Mouse (Mus musculus) myocyte (in vitro differentiated cells): Measurements from ENCODE around the gene Prdm11. TPM values are rescaled to one million over a fixed set of nuclear protein-coding genes. Genes with fewer than 3 reads are reported as not detected.

ENCODE experiments used
- H3K27me3 ChIP-seq: one replicate; pipeline ENCODE4 v1.6.1; 2011; ENCODE audit not compliant: control insufficient read depth, insufficient read depth, insufficient read length
- H3K36me3 ChIP-seq: one replicate; pipeline ENCODE4 v1.6.1; 2011; ENCODE audit not compliant: control insufficient read depth, insufficient read depth
- H3K4me2 ChIP-seq: one replicate; pipeline ENCODE4 v1.6.1; 2011; ENCODE audit warnings: low read depth, control low read depth
- H3K4me3 ChIP-seq: one replicate; pipeline ENCODE4 v1.5.1; 2011; ENCODE audit warnings: mild to moderate bottlenecking, control low read depth, moderate library complexity
- H3K79me2 ChIP-seq: one replicate; pipeline ENCODE4 v1.6.1; 2011; ENCODE audit not compliant: control insufficient read depth, insufficient read depth
- H3ac ChIP-seq: one replicate; pipeline ENCODE4 v1.6.1; 2011; ENCODE audit not compliant: control insufficient read depth, insufficient read length
- CEBPB ChIP-seq: IDR thresholded peaks from 2 replicates; pipeline ENCODE4 v1.6.1; 2011; ENCODE audit warnings: mild to moderate bottlenecking, moderate library complexity; ENCODE audit not compliant: poor library complexity, insufficient read depth, severe bottlenecking
- E2F4 ChIP-seq: IDR thresholded peaks from one replicate; pipeline ENCODE4 v1.6.1; 2011; ENCODE audit warnings: mild to moderate bottlenecking, control low read depth, moderate library complexity; ENCODE audit not compliant: insufficient read depth
- MAX ChIP-seq: IDR thresholded peaks from one replicate; pipeline ENCODE4 v1.6.1; 2011; ENCODE audit warnings: low read depth, mild to moderate bottlenecking, control low read depth
- MYOD1 ChIP-seq, 3 experiments: IDR thresholded peaks; one replicate each; pipeline ENCODE4 v1.6.1; 2011; ENCODE audit warnings: control low read depth in 2 of 3, low read depth in 2 of 3, mild to moderate bottlenecking in 2 of 3, moderate library complexity in 1 of 3; ENCODE audit not compliant: insufficient read length in 2 of 3, control insufficient read depth in 1 of 3
- MYOG ChIP-seq, 3 experiments: IDR thresholded peaks; one replicate each; pipeline ENCODE4 v1.6.1; 2011; ENCODE audit warnings: control low read depth in 2 of 3, low read depth in 2 of 3, mild to moderate bottlenecking in 2 of 3; ENCODE audit not compliant: insufficient read length in 2 of 3, control insufficient read depth in 1 of 3, insufficient read depth in 1 of 3
- POLR2A ChIP-seq: IDR thresholded peaks from one replicate; pipeline ENCODE4 v1.6.1; 2011; ENCODE audit warnings: low read depth, mild to moderate bottlenecking, control low read depth, moderate library complexity; ENCODE audit not compliant: insufficient read length
- POLR2AphosphoS2 ChIP-seq: IDR thresholded peaks from one replicate; pipeline ENCODE4 v1.6.1; 2011; ENCODE audit warnings: low read depth, control low read depth; ENCODE audit not compliant: insufficient read length
- REST ChIP-seq: IDR thresholded peaks from one replicate; pipeline ENCODE4 v1.6.1; 2011; ENCODE audit warnings: mild to moderate bottlenecking, control low read depth, moderate library complexity; ENCODE audit not compliant: insufficient read depth, insufficient read length
- SRF ChIP-seq: IDR thresholded peaks from one replicate; pipeline ENCODE4 v1.6.1; 2011; ENCODE audit warnings: low read depth; ENCODE audit not compliant: control insufficient read depth, insufficient read length
- TCF12 ChIP-seq: IDR thresholded peaks from one replicate; pipeline ENCODE4 v1.6.1; 2011; ENCODE audit warnings: mild to moderate bottlenecking, control low read depth; ENCODE audit not compliant: poor library complexity, insufficient read depth, severe bottlenecking
- TCF3 ChIP-seq: IDR thresholded peaks from one replicate; pipeline ENCODE4 v1.6.1; 2011; ENCODE audit warnings: low read depth, control low read depth; ENCODE audit not compliant: insufficient read length
- USF1 ChIP-seq: IDR thresholded peaks from one replicate; pipeline ENCODE4 v1.6.1; 2011; ENCODE audit warnings: low read depth, mild to moderate bottlenecking, control low read depth, moderate library complexity
- polyA plus RNA-seq: library from polyadenylated mRNA; unstranded; fragments of >200 nt; fragmentation: generic; extraction: Trizol; gene quantifications from one replicate; pipeline ENCODE4 v1.2.1, GENCODE M21; 2012; ENCODE audit warnings: missing spikeins

Gene Prdm11
- polyA plus RNA-seq, 1 experiment: 0.78 TPM

DNA sequence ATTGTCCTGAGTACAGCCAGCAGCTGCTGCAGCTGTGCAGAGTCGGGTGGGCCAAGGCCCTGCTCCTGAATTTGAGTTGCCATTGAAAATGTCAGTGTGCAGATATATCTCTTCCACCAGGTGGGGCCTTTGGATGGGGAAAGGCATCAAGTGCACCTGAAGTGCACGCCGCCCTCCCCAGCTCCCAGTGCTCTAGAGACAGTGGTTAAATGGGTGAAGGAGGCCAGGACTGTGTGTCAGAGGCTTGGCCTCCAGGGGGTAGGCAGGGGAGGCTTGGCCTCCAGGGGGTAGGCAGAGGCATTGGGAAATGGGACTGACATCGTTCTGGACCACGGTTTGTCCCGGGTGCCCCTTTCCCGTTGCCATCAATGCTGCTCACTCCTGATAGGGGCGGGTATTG is 79.7 kb downstream of the Prdm11 start:
- Histone ChIP-seq H3ac (no peak overlapping the region), H3K36me3 (no peaks in the 10 kb centered on the region), H3K79me2 (no peaks in the 10 kb centered on the region), H3K27me3 (no peaks in the 10 kb centered on the region), H3K4me2 (no peak overlapping the region), H3K4me3 (no peak overlapping the region)
- TF ChIP-seq TCF3 (no peak), TCF12 (no peak), SRF (no peak), MAX (no peak), POLR2A (no peak), REST (no peak), CEBPB (no peak), E2F4 (no peak), MYOG (IDR thresholded peaks at IDR 0.05; ENCODE audit: control insufficient read depth in 1 of 3, insufficient read depth in 1 of 3, insufficient read length in 2 of 3, low read depth in 2 of 3) (no peak), POLR2AphosphoS2 (no peak)

DNA sequence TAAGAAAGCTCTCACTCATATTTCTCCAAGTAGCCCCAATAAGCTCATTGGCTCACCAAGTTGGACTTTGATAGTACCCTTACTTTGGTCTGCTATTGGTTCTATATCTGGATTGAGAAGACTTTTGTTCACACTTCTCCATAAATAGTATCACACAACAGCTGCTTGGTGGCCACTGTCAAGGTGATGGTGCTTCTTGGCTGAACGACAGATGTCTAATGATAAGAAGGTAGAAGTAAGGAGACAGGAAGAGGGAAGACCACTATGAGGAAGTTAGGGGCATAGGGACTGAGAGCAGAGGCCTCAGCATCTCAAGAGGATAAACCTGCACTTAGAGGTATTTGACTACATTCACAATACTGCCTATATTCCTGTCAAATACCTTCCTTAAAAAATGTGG is 81.6 kb downstream of the Prdm11 start:
- TF ChIP-seq POLR2AphosphoS2 (no peak), POLR2A (no peak), MAX (no peak), CEBPB (no peak)
- no peak overlapping the region for H3K4me2 ChIP-seq

DNA sequence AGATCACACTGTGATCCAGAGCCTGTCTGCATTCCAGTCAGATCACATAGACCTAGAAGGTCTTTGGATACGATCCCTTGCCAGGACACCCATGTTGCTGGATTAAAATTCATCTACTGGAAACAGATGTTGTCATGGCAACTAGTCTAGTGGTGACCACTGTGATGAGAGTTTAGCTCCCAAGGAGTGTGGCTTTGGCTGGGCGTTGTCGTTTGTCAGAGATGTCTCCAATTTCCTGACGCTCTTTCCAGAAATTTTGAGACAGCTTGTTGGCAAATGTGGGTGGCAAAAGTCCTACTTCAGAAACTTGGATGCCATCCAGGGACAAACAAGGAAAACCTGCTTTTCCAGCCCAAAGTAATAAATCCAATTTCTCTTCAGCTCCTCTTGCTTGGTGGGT is 87.3 kb downstream of the Prdm11 start:
- no peaks in the 10 kb centered on the region for H3K36me3 ChIP-seq
- H3ac ChIP-seq: no peak overlapping the region
- H3K4me3 ChIP-seq: no peak overlapping the region
- H3K27me3 ChIP-seq: no peaks in the 10 kb centered on the region
- TF ChIP-seq E2F4 (no peak), POLR2A (no peak), SRF (no peak), TCF3 (no peak), TCF12 (no peak), POLR2AphosphoS2 (no peak), USF1 (no peak), MAX (no peak), MYOD1 (IDR thresholded peaks at IDR 0.05; ENCODE audit: control insufficient read depth in 1 of 3, insufficient read length in 2 of 3, low read depth in 2 of 3) (no peak), MYOG (IDR thresholded peaks at IDR 0.05; ENCODE audit: control insufficient read depth in 1 of 3, insufficient read depth in 1 of 3, insufficient read length in 2 of 3, low read depth in 2 of 3) (no peak)
- H3K79me2 ChIP-seq: no peaks in the 10 kb centered on the region
- H3K4me2 ChIP-seq: no peak overlapping the region

More for the DNA sequence above, 81.6 kb downstream of the Prdm11 start:
- Histone ChIP-seq H3ac (no peak overlapping the region), H3K4me3 (no peak overlapping the region), H3K27me3 (no peaks in the 10 kb centered on the region), H3K79me2 (no peaks in the 10 kb centered on the region), H3K36me3 (no peaks in the 10 kb centered on the region)

DNA sequence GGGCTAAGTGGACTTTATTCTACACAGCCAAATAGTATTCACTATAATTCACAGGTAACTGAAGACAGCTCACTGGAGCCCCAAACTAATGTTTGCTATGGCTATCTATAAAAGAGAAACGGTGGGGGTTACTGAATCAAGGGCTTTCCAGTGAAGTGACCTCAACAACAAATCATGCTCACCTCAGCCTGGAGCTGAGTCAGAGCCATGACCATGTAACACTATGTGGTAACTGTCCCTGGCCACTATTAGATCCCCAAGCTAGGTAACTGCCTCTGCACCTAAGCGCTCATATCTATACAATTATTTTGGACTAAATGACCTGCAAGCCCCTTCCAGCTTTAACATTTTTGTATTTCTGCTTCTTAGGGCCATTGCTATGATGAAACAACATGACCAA is 89.0 kb downstream of the Prdm11 start:
- TF ChIP-seq MYOD1 (IDR thresholded peaks at IDR 0.05; ENCODE audit: control insufficient read depth in 1 of 3, insufficient read length in 2 of 3, low read depth in 2 of 3) (no peak), POLR2AphosphoS2 (no peak)
- Histone ChIP-seq H3K36me3 (peaks cover 4% of the 10 kb centered on the region), H3K79me2 (no peaks in the 10 kb centered on the region), H3ac (no peak overlapping the region), H3K4me3 (no peak overlapping the region), H3K4me2 (no peak overlapping the region), H3K27me3 (no peaks in the 10 kb centered on the region)

DNA sequence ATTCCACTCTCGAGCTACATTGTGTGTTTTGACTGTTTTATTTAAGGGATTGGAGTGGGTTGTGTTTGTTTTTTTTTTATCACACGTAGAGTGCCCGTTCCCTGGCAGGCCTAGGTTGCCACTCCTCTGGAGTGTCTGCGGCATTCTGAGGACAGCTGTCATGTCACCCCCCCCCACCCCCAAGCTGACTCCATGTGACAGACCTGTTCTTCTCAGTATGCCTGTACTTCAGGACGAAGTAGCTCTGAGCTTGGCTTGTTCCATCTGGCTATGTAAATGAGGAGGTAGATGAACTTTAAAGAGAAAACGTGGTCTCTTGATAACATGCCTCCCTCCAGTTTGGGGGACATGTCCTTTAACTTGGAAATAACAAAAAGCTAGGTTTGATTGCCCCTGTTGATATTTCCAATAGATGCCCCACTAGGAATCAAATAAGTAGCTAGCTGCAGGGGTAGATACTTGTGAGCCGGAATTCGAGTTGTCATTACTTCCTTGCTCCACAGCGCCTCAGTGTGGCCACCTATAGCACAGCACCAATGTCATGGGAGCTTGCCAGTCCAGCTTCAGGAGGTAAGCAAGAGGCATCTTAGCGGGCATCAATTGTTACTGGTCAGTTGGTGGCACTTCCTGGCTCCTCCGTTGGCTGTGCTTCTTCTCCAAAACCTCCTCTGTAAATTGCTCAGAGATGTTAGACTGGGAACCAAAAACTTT is 91.4 kb downstream of the Prdm11 start:
- Histone ChIP-seq H3K36me3 (peaks cover 4% of the 10 kb centered on the region), H3ac (no peak overlapping the region), H3K27me3 (no peaks in the 10 kb centered on the region), H3K79me2 (no peaks in the 10 kb centered on the region), H3K4me2 (no peak overlapping the region), H3K4me3 (no peak overlapping the region)
- no peak for TF ChIP-seq MYOD1 (IDR thresholded peaks at IDR 0.05; ENCODE audit: control insufficient read depth in 1 of 3, insufficient read length in 2 of 3, low read depth in 2 of 3)
- TF ChIP-seq REST: no peak
- no peak for TF ChIP-seq CEBPB
- TF ChIP-seq USF1: no peak
- TF ChIP-seq MAX: no peak

DNA sequence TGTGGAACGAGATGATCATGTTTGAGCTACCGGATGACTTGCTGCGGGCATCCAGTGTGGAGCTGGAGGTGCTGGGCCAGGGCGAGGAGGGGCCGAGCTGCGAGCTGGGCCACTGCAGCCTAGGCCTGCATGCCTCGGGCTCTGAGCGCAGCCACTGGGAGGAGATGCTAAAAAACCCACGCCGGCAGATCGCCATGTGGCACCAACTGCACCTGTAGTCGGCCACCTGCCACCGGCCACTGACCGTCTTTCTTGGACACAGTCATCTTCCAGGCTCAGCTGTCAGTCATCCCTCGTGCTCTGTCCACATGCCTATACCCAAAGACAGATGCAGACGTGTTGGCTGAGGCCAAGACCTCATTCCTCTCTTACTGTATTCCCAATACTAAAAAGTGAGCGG is 92.5 kb downstream of the Prdm11 start:
- H3K27me3 ChIP-seq: no peaks in the 10 kb centered on the region
- H3K4me2 ChIP-seq: no peak overlapping the region
- H3K4me3 ChIP-seq: no peak overlapping the region
- H3K36me3 ChIP-seq: peaks cover 4% of the 10 kb centered on the region
- no peak overlapping the region for H3ac ChIP-seq
- no peaks in the 10 kb centered on the region for H3K79me2 ChIP-seq
- TF ChIP-seq MYOG (IDR thresholded peaks at IDR 0.05; ENCODE audit: control insufficient read depth in 1 of 3, insufficient read depth in 1 of 3, insufficient read length in 2 of 3, low read depth in 2 of 3): peak in 2 of 3 experiments; percentile 94 to 96
- TF ChIP-seq E2F4: no peak
- no peak for TF ChIP-seq CEBPB
- TF ChIP-seq REST: no peak
- TF ChIP-seq SRF: no peak
- peak; percentile 90 for TF ChIP-seq TCF3
- TF ChIP-seq POLR2A: no peak
- TF ChIP-seq USF1: no peak
- TF ChIP-seq TCF12: peak; percentile 67
- peak in 2 of 3 experiments; percentile 80 to 98 for TF ChIP-seq MYOD1 (IDR thresholded peaks at IDR 0.05; ENCODE audit: control insufficient read depth in 1 of 3, insufficient read length in 2 of 3, low read depth in 2 of 3)
